Mouse (Mus musculus): ENCODE measurements around the gene Coq8a.

GRCm38 (mm10) chr1:180139158-180139557 lies 60.2 kb downstream of the Coq8a start:
- TF ChIP-seq CTCF (IDR thresholded peaks at IDR 0.05; ENCODE audit: insufficient read depth, low read length) (no peak), POLR2A (IDR thresholded peaks at IDR 0.05; ENCODE audit: borderline replicate concordance, extremely low read depth, low read depth, low read length) (no peak)

Data from lung, adult 2 months (tissue).